Mouse (Mus musculus) liver, embryonic 14.5 days (tissue): ENCODE data around the gene Gpat2.

Experiments used
- CTCF ChIP-seq: IDR thresholded peaks from 2 replicates; pipeline ENCODE4 v1.5.1; 2016; ENCODE audit warnings: antibody characterized with exemption, low read depth, control low read depth
- EP300 ChIP-seq: IDR thresholded peaks from 2 replicates; pipeline ENCODE4 v1.6.1; 2016; ENCODE audit warnings: antibody characterized with exemption, low read depth

DNA sequence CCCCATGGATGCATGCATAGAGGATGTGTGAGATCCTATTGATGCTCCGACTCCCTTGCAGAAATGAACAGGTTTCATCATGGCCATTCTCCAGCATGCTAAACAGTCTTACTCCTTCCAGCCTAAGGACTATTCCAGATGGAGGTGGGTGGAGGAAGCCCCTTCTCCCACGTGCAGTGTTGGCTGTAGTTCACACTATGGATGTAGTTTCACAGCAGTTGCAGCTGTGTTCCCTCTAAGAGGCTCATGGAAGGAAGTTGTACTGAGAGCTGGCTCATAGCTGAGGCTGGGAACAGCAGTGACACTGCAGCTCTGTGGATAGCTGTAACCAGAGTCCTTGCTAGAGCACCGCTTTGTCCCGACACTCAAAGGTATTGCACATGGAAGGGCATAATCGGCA, 12.7 kb downstream of the Gpat2 start:
- TF ChIP-seq CTCF: no peak
- TF ChIP-seq EP300: no peak
